Mouse (Mus musculus): Measurements from ENCODE around the gene Plekha5. TPM values are rescaled to one million over a fixed set of nuclear protein-coding genes. Genes with fewer than 3 reads are reported as not detected.
"Not testable (repeated sequence)": the region's sequence is repeated elsewhere in the genome, so short reads cannot be mapped to it uniquely, and the experiment has no call there.

Plekha5 gene
- polyA plus RNA-seq, 1 experiment = 2.1 TPM

DNA sequence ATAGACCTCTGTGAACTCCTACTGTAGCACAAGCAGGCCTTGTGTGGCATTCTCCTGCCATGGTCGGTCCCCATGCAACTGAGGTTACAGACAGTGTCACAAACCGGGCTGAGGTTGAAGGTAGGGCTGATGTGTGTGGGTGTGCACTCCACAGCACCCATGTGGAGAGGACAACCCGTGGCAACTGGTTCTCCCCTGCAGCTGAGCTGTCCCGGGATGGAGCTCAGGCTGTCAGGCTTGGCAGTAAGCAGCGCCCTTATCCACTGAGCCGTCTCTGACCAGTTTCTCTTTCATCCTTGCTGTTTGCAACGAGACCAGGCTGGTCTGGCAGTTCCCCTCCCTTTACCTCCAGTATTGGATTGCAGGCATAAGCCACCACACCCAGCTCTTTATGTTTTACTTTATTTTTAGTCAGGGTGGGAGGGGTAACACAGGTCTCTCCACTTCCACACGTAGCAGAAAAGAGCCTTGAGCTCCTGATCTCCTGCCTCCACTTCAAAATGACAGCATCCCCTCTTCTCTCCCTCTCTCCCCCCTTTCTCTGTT lies 162.9 kb downstream of the Plekha5 start:
- H3K27ac ChIP-seq (ENCODE audit: insufficient read depth, low read depth, low read length) = no peak overlapping the region
- H3K4me3 ChIP-seq (ENCODE audit: insufficient read depth, low read length) = no peak overlapping the region
- TF ChIP-seq POLR2A (IDR thresholded peaks at IDR 0.05; ENCODE audit: borderline replicate concordance, low read depth, low read length) = no peak
- no peak for TF ChIP-seq CTCF (IDR thresholded peaks at IDR 0.05; ENCODE audit: low read depth, low read length)
- H3K4me1 ChIP-seq (ENCODE audit: control insufficient read depth, insufficient read depth, low read length) = no peaks in the 10 kb centered on the region

DNA sequence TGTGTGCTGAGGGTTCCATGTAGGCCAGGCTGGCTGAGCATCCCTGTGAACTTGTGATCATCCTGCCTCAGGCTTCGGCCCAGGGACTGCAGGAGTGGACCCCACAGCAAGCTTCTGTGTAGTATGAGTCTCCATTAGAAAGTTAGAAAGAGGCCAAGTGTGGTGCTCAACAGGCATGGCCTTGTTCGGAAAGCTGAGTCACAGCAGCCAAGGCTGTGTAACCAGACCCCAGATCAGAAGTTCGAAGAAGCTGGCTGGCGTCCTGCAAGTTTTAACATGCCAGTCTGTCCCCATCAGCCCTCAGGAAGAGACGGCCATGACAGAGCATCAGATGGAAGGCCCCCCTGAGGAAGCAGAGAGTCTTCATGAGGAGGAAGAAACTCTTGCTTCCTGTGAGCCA lies 167.5 kb downstream of the Plekha5 start:
- no peak overlapping the region for H3K27ac ChIP-seq (ENCODE audit: insufficient read depth, low read depth, low read length)
- H3K4me1 ChIP-seq (ENCODE audit: control insufficient read depth, insufficient read depth, low read length) = peaks cover 8% of the 10 kb centered on the region
- TF ChIP-seq POLR2A (IDR thresholded peaks at IDR 0.05; ENCODE audit: borderline replicate concordance, low read depth, low read length) = no peak
- TF ChIP-seq CTCF (IDR thresholded peaks at IDR 0.05; ENCODE audit: low read depth, low read length) = no peak
- H3K4me3 ChIP-seq (ENCODE audit: insufficient read depth, low read length) = no peak overlapping the region

DNA sequence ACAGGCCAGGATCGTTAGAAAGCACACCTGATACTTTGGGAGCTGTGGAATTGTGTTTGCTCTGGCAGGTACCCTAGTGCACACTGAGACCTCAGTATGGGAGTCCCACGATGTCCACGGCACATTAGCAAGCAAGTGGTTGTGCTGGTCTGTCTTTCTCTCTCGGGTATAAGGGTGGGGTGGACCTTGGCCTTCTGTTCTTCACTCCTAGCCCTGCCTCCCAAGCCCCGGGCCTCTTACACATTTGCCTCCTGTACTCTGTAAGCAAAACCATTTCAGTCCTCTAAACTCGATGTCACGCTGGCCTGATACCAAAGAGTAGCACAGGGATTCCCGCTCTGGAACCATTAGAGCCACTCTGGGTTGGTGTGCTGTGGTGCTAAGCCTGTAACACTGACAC lies 168.9 kb downstream of the Plekha5 start:
- Histone ChIP-seq H3K4me3 (ENCODE audit: insufficient read depth, low read length) (no peak overlapping the region), H3K4me1 (ENCODE audit: control insufficient read depth, insufficient read depth, low read length) (peaks cover 8% of the 10 kb centered on the region), H3K27ac (ENCODE audit: insufficient read depth, low read depth, low read length) (no peak overlapping the region)
- TF ChIP-seq POLR2A (IDR thresholded peaks at IDR 0.05; ENCODE audit: borderline replicate concordance, low read depth, low read length) (no peak), CTCF (IDR thresholded peaks at IDR 0.05; ENCODE audit: low read depth, low read length) (no peak)

DNA sequence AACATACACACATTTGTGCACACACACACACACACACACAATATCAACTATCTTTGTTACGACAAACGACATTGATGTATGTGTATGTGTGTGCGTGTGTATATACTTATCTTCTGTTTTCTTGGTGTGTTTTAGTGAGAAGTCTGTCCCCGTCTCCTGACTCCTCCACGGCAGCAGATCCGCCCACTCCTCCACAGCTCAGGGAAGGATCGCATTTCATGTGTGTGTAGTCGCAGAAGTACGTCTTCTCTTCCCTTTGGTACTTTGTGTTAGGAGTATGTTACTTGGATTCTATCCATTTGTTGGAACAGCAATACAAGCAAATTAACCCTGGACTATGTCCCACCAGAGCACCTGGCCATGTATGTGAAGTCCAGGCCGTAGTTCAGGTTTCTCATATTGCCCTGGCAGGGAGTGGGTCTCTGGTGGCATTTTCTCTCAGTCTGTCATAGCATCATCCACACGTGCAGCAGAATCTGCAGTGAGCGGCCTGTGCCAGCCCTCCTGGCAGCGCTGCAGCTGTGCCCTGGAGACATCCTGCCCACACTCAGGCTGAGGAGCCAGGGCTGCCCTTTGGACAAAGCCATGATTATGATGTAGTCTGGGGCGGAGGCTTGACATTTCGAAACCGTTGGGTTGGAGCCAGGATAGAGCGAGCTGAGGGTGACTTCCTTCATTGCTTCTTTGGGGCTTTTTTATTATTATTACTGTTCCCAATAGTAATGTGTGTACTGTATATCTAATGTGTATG lies 169.7 kb downstream of the Plekha5 start:
- H3K4me3 ChIP-seq (ENCODE audit: insufficient read depth, low read length) = no peak overlapping the region
- peaks cover 8% of the 10 kb centered on the region for H3K4me1 ChIP-seq (ENCODE audit: control insufficient read depth, insufficient read depth, low read length)
- H3K27ac ChIP-seq (ENCODE audit: insufficient read depth, low read depth, low read length) = no peak overlapping the region
- TF ChIP-seq POLR2A (IDR thresholded peaks at IDR 0.05; ENCODE audit: borderline replicate concordance, low read depth, low read length) = no peak
- no peak for TF ChIP-seq CTCF (IDR thresholded peaks at IDR 0.05; ENCODE audit: low read depth, low read length)

DNA sequence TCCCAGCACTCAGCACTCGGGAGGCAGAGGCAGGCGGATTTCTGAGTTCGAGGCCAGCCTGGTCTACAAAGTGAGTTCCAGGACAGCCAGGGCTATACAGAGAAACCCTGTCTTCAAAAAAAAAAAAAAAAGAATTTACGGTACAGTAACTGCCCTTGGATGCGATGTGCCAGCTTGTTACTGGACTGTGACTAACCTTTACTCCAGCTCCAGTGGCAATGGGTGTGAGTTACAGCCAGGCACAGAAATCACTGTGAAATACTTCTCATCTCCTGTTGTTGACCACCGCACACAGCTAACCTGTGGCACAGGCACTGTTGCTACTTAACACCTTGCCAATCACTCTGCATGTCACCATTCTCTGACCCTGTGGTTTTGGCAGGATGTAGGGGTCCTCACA lies 171.7 kb downstream of the Plekha5 start:
- not testable (repeated sequence) for H3K4me1 ChIP-seq (ENCODE audit: control insufficient read depth, insufficient read depth, low read length); H3K27ac ChIP-seq (ENCODE audit: insufficient read depth, low read depth, low read length)

DNA sequence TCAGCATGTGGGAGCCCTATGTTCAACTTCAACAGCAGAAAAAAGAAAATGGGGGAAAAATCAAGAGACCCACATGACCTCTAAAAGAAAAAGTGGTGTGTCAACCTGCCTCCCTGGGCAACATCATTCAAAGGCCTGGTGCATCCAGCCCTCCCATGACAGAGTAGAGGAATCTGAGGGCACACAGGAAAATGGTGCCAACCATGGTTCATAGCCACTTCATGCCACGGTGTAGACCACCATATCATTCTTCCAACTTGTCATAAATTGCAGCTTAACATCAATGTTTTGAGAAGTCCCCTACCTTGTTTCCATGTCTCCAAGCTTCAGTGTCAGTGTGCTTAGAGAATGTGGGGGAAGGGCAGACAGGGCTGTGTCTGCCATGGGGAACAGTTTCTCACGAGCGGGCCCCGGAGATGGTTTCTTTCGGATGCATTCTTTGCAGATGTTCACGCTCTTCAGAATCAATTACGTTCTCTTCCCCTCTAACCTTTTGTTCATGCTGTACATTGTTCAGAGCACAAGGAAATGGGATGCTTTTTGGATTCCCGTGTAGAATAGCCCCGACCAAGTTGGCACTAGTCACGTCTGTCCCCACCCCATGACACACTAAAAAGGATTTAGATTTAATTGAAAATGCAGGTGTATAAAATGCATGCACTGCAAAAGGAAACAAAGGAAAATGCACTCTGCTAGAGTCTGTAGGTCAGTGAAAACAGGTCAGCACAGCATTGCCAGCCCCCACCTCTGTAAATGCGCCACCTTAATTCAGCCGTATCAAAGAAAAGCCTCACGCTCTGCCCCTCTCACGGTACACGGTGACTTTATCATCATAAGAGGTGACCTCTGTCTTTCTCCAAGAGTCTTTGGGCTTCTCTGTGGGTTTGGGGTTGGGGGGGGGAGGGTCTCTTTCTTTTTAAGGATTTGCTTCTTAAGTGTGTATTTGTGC lies 173.8 kb downstream of the Plekha5 start:
- Histone ChIP-seq H3K4me3 (ENCODE audit: insufficient read depth, low read length) (no peak overlapping the region), H3K27ac (ENCODE audit: insufficient read depth, low read depth, low read length) (no peak overlapping the region), H3K4me1 (ENCODE audit: control insufficient read depth, insufficient read depth, low read length) (peaks cover 8% of the 10 kb centered on the region)
- no peak for TF ChIP-seq POLR2A (IDR thresholded peaks at IDR 0.05; ENCODE audit: borderline replicate concordance, low read depth, low read length)

More for the DNA sequence above, 171.7 kb downstream of the Plekha5 start:
- not testable (repeated sequence) for H3K4me3 ChIP-seq (ENCODE audit: insufficient read depth, low read length)

DNA sequence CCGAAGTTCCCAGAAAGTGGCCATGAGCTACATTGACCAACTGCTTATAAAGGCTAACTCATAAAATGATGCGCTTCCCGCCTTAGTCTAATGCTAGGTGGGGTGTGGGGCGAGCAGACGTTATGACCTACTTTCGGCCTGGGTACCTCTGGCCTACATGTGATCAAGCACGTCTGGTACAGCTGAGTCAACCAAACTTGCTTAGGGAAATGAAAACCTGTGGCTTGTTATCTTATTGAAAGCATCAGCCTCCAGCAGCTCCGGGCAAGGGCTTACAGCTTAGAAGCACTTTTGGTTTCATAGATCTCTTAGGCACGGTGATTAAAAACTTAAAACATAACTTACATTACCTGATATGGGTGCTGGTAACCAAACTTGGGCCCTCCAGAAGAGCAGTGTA lies 174.7 kb downstream of the Plekha5 start:
- Histone ChIP-seq H3K4me3 (ENCODE audit: insufficient read depth, low read length) (no peak overlapping the region), H3K4me1 (ENCODE audit: control insufficient read depth, insufficient read depth, low read length) (peaks cover 7% of the 10 kb centered on the region), H3K27ac (ENCODE audit: insufficient read depth, low read depth, low read length) (no peak overlapping the region)
- no peak for TF ChIP-seq POLR2A (IDR thresholded peaks at IDR 0.05; ENCODE audit: borderline replicate concordance, low read depth, low read length)
- no peak for TF ChIP-seq CTCF (IDR thresholded peaks at IDR 0.05; ENCODE audit: low read depth, low read length)

DNA sequence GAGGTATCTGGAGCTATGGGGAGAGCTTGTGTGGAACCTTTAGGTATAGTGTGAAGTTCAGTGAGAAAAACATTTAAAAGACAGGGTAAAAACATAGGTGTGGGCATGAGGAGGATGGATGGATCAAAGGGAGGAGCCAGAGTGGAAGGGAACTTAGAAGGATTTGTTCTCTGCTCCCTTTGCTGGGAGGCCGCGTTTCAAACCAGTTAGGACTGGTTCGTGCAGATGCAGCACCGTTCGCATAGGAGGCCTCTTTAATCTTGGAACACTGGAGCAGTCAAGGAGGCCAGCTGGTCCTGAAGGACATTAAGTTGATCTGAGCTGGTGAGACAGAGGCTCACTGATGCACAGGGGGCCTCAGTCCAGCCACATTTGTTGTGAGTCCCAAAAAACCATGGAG lies 175.5 kb downstream of the Plekha5 start:
- Histone ChIP-seq H3K4me3 (ENCODE audit: insufficient read depth, low read length) (no peak overlapping the region), H3K27ac (ENCODE audit: insufficient read depth, low read depth, low read length) (no peak overlapping the region), H3K4me1 (ENCODE audit: control insufficient read depth, insufficient read depth, low read length) (peaks cover 1% of the 10 kb centered on the region)

DNA sequence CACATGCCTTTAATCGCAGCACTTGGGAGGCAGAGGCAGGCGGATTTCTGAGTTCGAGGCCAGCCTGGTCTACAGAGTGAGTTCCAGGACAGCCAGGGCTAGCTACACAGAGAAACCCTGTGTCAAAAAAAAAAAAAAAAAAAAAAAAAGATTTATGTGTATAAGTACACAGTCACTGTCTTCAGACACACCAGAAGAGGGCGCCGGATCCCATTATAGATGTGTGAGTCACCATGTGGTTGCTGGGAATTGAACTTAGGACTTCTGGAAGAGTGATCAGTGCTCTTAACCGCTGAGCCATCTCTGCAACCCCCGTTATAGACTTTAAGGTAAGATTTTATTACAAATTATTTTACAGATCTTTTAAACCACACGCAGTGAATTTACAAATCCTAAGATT lies 176.8 kb downstream of the Plekha5 start:
- not testable (repeated sequence) for H3K27ac ChIP-seq (ENCODE audit: insufficient read depth, low read depth, low read length); H3K4me3 ChIP-seq (ENCODE audit: insufficient read depth, low read length); H3K4me1 ChIP-seq (ENCODE audit: control insufficient read depth, insufficient read depth, low read length)

More for the DNA sequence above, 175.5 kb downstream of the Plekha5 start:
- no peak for TF ChIP-seq POLR2A (IDR thresholded peaks at IDR 0.05; ENCODE audit: borderline replicate concordance, low read depth, low read length)
- no peak for TF ChIP-seq CTCF (IDR thresholded peaks at IDR 0.05; ENCODE audit: low read depth, low read length)

DNA sequence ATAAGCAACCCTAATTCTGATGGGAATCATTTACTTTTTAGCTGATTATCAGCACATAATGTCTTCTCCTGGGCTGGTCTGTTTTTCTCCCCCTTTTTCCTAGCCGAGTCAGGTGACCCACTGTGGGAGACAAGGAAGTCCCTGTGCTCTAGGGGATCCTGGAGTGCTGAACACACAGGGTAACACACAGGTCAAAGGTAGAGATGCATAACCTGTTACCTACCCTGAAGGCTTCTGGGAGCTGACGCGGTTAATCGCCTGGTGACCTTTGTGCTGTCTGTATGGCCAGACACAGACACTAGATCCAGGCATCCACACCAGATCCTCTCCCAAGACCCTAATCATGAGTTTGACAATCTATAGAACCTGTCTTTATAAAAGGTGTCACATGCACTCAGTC lies 177.3 kb downstream of the Plekha5 start:
- no peak overlapping the region for H3K27ac ChIP-seq (ENCODE audit: insufficient read depth, low read depth, low read length)
- TF ChIP-seq POLR2A (IDR thresholded peaks at IDR 0.05; ENCODE audit: borderline replicate concordance, low read depth, low read length) (no peak), CTCF (IDR thresholded peaks at IDR 0.05; ENCODE audit: low read depth, low read length) (no peak)

More for the DNA sequence above, 177.3 kb downstream of the Plekha5 start:
- no peaks in the 10 kb centered on the region for H3K4me1 ChIP-seq (ENCODE audit: control insufficient read depth, insufficient read depth, low read length)
- no peak overlapping the region for H3K4me3 ChIP-seq (ENCODE audit: insufficient read depth, low read length)

Measured in bone marrow macrophage, adult 2 months (primary cell).